Mouse (Mus musculus): ENCODE data around the gene Fdxr. TPM values are rescaled to one million over a fixed set of nuclear protein-coding genes. Genes with fewer than 3 reads are reported as not detected.

The Fdxr gene
- polyA plus RNA-seq, 2 experiments = 12.3 to 13.7 TPM

DNA sequence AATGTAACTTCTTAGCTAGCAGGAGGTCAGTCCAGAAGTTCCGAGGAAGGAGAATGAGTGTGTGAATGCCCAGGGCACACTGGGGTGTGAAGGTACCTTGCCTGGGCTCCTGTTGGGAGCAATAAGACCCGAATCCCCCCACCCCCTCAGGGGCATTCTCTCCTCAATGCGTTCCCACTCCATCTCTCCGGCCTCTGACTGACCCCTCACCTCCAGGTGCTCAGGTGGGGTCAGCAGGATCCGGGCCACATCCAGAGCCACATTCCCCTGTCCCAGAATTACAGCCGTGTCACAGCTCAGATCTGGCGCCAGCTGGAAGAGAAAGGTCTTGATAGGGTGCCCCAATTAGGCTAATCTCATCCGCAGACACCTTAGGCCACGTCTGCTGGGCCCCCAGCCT lies 5.8 kb downstream of the Fdxr start:
- Histone ChIP-seq H3K4me3 (ENCODE audit: insufficient read depth in 1 of 2, low read depth in 2 of 2, low read length in 2 of 2) (no peak overlapping the region), H3K9ac (replicated peaks) (no peak overlapping the region), H3K4me2 (ENCODE audit: low read depth) (no peak overlapping the region), H3K27ac (no peak overlapping the region), H3K9me3 (ENCODE audit: control insufficient read depth, low read length) (no peaks in the 10 kb centered on the region), H3K4me1 (replicated peaks; ENCODE audit: control insufficient read depth in 2 of 2, insufficient read depth in 2 of 2, low read length in 1 of 2) (peaks cover 0 to 10% of the 10 kb centered on the region in 2 experiments; a peak in 3 of 4 replicates), H3K27me3 (ENCODE audit: control insufficient read depth, insufficient read depth, low read length) (peaks cover 18% of the 10 kb centered on the region), H3K36me3 (replicated peaks; ENCODE audit: control insufficient read depth, insufficient read depth, low read depth) (no peaks in the 10 kb centered on the region)
- ATAC-seq (ENCODE audit: insufficient read depth) (no peak), DNase-seq (ENCODE audit: low read depth in 3 of 3, low spot score in 3 of 3) (no peak)
- 73% methylated on average over 9 of the region's 9 CpGs for WGBS (ENCODE audit: insufficient replicate concordance)
- TF ChIP-seq CTCF (IDR thresholded peaks at IDR 0.05; ENCODE audit: low read depth) (no peak), EP300 (IDR thresholded peaks at IDR 0.05; ENCODE audit: low read depth) (no peak)

DNA sequence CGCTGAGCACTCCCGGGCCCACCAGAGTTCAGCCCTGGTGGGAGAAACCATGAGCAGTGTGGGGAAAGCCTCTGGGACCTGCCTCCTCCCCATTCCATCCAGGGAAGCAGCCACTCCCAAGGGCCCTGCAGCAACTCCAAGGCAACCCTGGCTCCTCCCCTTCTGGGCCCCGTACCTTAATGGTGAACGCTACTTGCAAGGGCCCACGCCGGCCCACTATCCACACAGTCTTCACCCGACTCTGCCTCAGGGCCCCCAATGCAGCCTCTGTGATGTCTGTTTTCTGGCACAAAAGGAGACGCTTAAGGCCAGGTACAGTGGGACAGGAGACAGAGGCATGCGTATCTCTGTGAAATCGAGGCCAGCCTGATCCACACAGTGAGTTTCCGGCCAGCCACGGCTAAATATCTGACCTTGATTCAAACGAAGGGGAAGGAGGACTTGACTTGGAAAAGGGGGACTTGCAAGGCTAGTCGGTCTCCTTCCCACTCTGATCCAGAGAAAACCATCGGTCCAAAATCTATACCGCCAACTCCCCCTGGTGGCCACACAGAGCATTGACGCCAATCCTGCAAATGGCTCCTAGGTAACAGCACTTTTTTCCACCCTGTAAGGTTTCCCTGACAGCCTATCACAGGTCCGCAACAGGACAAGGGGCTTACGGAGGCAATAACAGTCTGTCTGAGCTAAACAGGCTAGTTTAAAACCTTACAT lies 6.5 kb downstream of the Fdxr start:
- peak; percentile 96 for TF ChIP-seq CTCF (IDR thresholded peaks at IDR 0.05; ENCODE audit: low read depth)
- no peak for TF ChIP-seq EP300 (IDR thresholded peaks at IDR 0.05; ENCODE audit: low read depth)
- H3K27ac ChIP-seq = no peak overlapping the region
- ATAC-seq (ENCODE audit: insufficient read depth) = no peak
- no peaks in the 10 kb centered on the region for H3K36me3 ChIP-seq (replicated peaks; ENCODE audit: control insufficient read depth, insufficient read depth, low read depth)
- H3K9ac ChIP-seq (replicated peaks) = no peak overlapping the region
- no peaks in the 10 kb centered on the region for H3K9me3 ChIP-seq (ENCODE audit: control insufficient read depth, low read length)
- peaks cover 0 to 4% of the 10 kb centered on the region in 2 experiments; a peak in 3 of 4 replicates for H3K4me1 ChIP-seq (replicated peaks; ENCODE audit: control insufficient read depth in 2 of 2, insufficient read depth in 2 of 2, low read length in 1 of 2)
- H3K4me3 ChIP-seq (ENCODE audit: insufficient read depth in 1 of 2, low read depth in 2 of 2, low read length in 2 of 2) = no peak overlapping the region
- DNase-seq (ENCODE audit: low read depth in 3 of 3, low spot score in 3 of 3) = peak in 2 of 3 experiments; percentile 37 to 42
- no peak overlapping the region for H3K4me2 ChIP-seq (ENCODE audit: low read depth)
- 31% methylated on average over 17 of the region's 19 CpGs for WGBS (ENCODE audit: insufficient replicate concordance)
- H3K27me3 ChIP-seq (ENCODE audit: control insufficient read depth, insufficient read depth, low read length) = peaks cover 25% of the 10 kb centered on the region

DNA sequence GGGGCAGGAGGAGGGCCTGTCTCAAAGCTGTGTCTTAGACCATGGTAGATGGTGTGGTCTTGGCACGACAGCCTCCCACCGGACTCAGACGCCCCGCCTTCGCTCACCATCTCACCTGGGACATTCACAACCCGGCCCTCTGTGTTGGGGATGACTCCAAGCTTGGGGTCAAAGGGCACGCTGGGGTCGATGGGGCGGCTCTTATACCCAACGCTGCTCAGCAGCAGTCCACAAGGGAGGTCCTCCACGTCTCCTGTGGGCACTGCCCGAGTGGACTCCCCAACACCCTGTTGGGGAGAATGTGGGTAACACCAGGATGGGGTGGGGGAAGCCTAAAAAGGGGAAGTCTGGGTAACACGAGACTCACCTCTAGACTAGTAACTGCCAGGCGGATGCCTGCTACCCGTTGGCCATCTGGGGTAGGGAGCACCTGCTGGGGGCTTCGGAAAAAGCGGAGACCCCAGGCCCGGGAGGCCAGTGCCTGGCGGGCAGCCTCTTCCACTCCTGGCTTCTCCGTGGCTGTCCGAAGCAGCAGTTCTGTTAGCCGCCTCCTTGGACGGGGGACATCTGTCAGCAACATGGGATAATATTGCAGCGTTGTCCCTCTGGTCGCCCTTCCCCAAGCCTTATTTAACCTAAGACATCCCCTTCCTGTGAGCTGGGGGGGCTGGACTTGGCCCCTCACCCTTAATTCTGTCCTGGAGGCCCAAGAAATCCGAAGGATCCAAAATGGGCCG lies 7.4 kb downstream of the Fdxr start:
- Histone ChIP-seq H3K4me3 (ENCODE audit: insufficient read depth in 1 of 2, low read depth in 2 of 2, low read length in 2 of 2) (no peak overlapping the region), H3K27ac (no peak overlapping the region), H3K9ac (replicated peaks) (no peak overlapping the region), H3K9me3 (ENCODE audit: control insufficient read depth, low read length) (no peaks in the 10 kb centered on the region), H3K4me1 (replicated peaks; ENCODE audit: control insufficient read depth in 2 of 2, insufficient read depth in 2 of 2, low read length in 1 of 2) (no peaks in the 10 kb centered on the region), H3K36me3 (replicated peaks; ENCODE audit: control insufficient read depth, insufficient read depth, low read depth) (no peaks in the 10 kb centered on the region), H3K4me2 (ENCODE audit: low read depth) (no peak overlapping the region), H3K27me3 (ENCODE audit: control insufficient read depth, insufficient read depth, low read length) (peaks cover 33% of the 10 kb centered on the region)
- DNase-seq (ENCODE audit: low read depth in 3 of 3, low spot score in 3 of 3) (no peak), ATAC-seq (ENCODE audit: insufficient read depth) (no peak)
- WGBS (ENCODE audit: insufficient replicate concordance) = 76% methylated on average over 27 of the region's 27 CpGs
- TF ChIP-seq EP300 (IDR thresholded peaks at IDR 0.05; ENCODE audit: low read depth) (no peak), CTCF (IDR thresholded peaks at IDR 0.05; ENCODE audit: low read depth) (no peak)

DNA sequence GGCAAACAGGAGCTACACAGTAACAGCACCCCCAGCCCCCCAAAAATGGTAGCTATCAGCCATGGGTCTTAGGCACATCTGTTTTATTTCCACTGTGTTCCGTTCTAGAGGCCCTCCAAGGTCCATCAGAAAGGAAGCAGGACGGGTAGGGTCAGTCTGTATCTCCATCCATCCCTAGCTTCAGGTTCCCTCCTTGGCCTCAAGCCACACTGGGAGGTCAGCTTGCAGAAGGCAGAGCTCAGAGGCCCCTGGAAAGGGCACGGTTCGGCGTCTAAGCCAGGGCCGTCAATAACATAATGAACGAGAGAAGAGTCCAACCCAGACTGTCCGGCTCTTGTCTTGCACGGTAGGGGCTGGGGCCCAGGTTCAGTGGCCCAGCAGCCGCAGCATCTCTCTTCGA lies 8.9 kb downstream of the Fdxr start:
- Histone ChIP-seq H3K4me3 (ENCODE audit: insufficient read depth in 1 of 2, low read depth in 2 of 2, low read length in 2 of 2) (no peak overlapping the region), H3K4me1 (replicated peaks; ENCODE audit: control insufficient read depth in 2 of 2, insufficient read depth in 2 of 2, low read length in 1 of 2) (no peaks in the 10 kb centered on the region), H3K27me3 (ENCODE audit: control insufficient read depth, insufficient read depth, low read length) (peaks cover 39% of the 10 kb centered on the region), H3K9ac (replicated peaks) (no peak overlapping the region), H3K36me3 (replicated peaks; ENCODE audit: control insufficient read depth, insufficient read depth, low read depth) (no peaks in the 10 kb centered on the region), H3K27ac (no peak overlapping the region), H3K4me2 (ENCODE audit: low read depth) (no peak overlapping the region), H3K9me3 (ENCODE audit: control insufficient read depth, low read length) (no peaks in the 10 kb centered on the region)
- TF ChIP-seq EP300 (IDR thresholded peaks at IDR 0.05; ENCODE audit: low read depth) = no peak
- TF ChIP-seq CTCF (IDR thresholded peaks at IDR 0.05; ENCODE audit: low read depth) = no peak
- no peak for DNase-seq (ENCODE audit: low read depth in 3 of 3, low spot score in 3 of 3)
- ATAC-seq (ENCODE audit: insufficient read depth) = no peak
- WGBS (ENCODE audit: insufficient replicate concordance) = 69% methylated on average over 11 of the region's 11 CpGs

All from liver, embryonic 14.5 days (tissue).